Comparison of ENCODE assay signal across 11 mouse cellular contexts in genomic region chr8:128267261-128267660, GRCm38 (mm10).
DNase-seq lines count a peak whose midpoint lies in the region; ATAC-seq and TF ChIP-seq lines count a peak whose summit lies in the region.
"Had no signal": no experiment of that assay in that cellular context is flagged by ENCODE, and none has a peak within 500 bp of the region (broad histone marks: within the 10 kb centered on the region; RNA-seq: fewer than 3 reads in every experiment).

No protein-coding gene starts in this region.

- peaks cover 9% of the 10 kb centered on the region for H3K4me1 ChIP-seq in intestine, embryonic 16.5 days (ENCODE audit: control insufficient read depth, insufficient read depth, low read length)
- H3K4me1 ChIP-seq in intestine, postnatal 0 days (replicated peaks; ENCODE audit: control insufficient read depth, insufficient read depth, low read length) = no peaks in the 10 kb centered on the region; the same call in none of the 2 replicates

- no peak overlapping the region for H3K4me2 ChIP-seq in intestine, embryonic 16.5 days (ENCODE audit: low read depth, low read length)
- H3K4me2 ChIP-seq in intestine, postnatal 0 days (replicated peaks; ENCODE audit: low read depth) = no peak overlapping the region
- H3K4me2 ChIP-seq: forebrain, embryonic 12.5 days; neural tube, embryonic 12.5 days had no signal

- WGBS in intestine, embryonic 16.5 days = 46% methylated on average over 4 of the region's 4 CpGs
- WGBS in intestine, postnatal 0 days = 47% methylated on average over 4 of the region's 4 CpGs

- H3K27me3 ChIP-seq in intestine, embryonic 16.5 days (replicated peaks; ENCODE audit: control insufficient read depth, insufficient read depth, low read length) = no peaks in the 10 kb centered on the region
- no peaks in the 10 kb centered on the region for H3K27me3 ChIP-seq in intestine, postnatal 0 days (replicated peaks; ENCODE audit: control insufficient read depth, insufficient read depth, low read length)
- H3K27me3 ChIP-seq: forebrain, embryonic 12.5 days; neural tube, embryonic 12.5 days had no signal

- H3K36me3 ChIP-seq in intestine, embryonic 16.5 days (ENCODE audit: control insufficient read depth, insufficient read depth, low read length) = no peaks in the 10 kb centered on the region
- H3K36me3 ChIP-seq in intestine, postnatal 0 days (ENCODE audit: control insufficient read depth, insufficient read depth) = no peaks in the 10 kb centered on the region
- H3K36me3 ChIP-seq: forebrain, embryonic 12.5 days; neural tube, embryonic 12.5 days had no signal

- H3K9me3 ChIP-seq in intestine, embryonic 16.5 days (ENCODE audit: control insufficient read depth, low read length) = no peaks in the 10 kb centered on the region
- H3K9me3 ChIP-seq in intestine, postnatal 0 days (ENCODE audit: control insufficient read depth) = no peaks in the 10 kb centered on the region
- H3K9me3 ChIP-seq: forebrain, embryonic 12.5 days; neural tube, embryonic 12.5 days had no signal

- H3K9ac ChIP-seq in intestine, embryonic 16.5 days (ENCODE audit: low read depth, low read length) = no peak overlapping the region
- H3K9ac ChIP-seq in intestine, postnatal 0 days (ENCODE audit: low read depth, low read length) = no peak overlapping the region
- H3K9ac ChIP-seq: forebrain, embryonic 12.5 days; neural tube, embryonic 12.5 days had no signal

- H3K27ac ChIP-seq in intestine, embryonic 16.5 days (ENCODE audit: low read length) = peak overlapping the region; percentile 45; the same call in 1 of the 2 replicates
- no peak overlapping the region for H3K27ac ChIP-seq in intestine, postnatal 0 days (ENCODE audit: low read depth, low read length)
- H3K27ac ChIP-seq: forebrain, embryonic 12.5 days; neural tube, embryonic 12.5 days had no signal

- DNase-seq in embryo, embryonic 9.5 days (ENCODE audit: extremely low spot score) = peak; percentile 24
- DNase-seq in induced T-regulatory cell, adult 2 months (ENCODE audit: low read depth) = peak; percentile 3
- DNase-seq in lung, postnatal 36 days = peak; percentile 25
- DNase-seq in cerebellum, postnatal 36 days = no peak
- no peak for DNase-seq in urinary bladder, adult 18-20 months (ENCODE audit: low spot score in 2 of 2)
- DNase-seq in ovary, postnatal 14 days (ENCODE audit: low spot score) = no peak
- DNase-seq: thymus, adult 18-20 months had no signal

- no peak overlapping the region for H3K4me3 ChIP-seq in intestine, embryonic 16.5 days (ENCODE audit: low read length)
- no peak overlapping the region for H3K4me3 ChIP-seq in intestine, postnatal 0 days (ENCODE audit: low read depth, low read length)
- H3K4me3 ChIP-seq: forebrain, embryonic 12.5 days; neural tube, embryonic 12.5 days had no signal

- no peak for TF ChIP-seq CTCF in intestine, postnatal 0 days (IDR thresholded peaks at IDR 0.05; ENCODE audit: low read depth)

- peak; percentile 29; the same call in 1 of the 2 replicates for ATAC-seq in intestine, embryonic 16.5 days
- no peak for ATAC-seq in intestine, postnatal 0 days

Comparison
In these comparisons a context has a peak if more than half of its experiments do, and no peak if none do; other contexts are left out.
1. DNase-seq: peak in embryo, embryonic 9.5 days (single experiment), induced T-regulatory cell, adult 2 months (single experiment) and lung, postnatal 36 days (single experiment); none in cerebellum, postnatal 36 days (0 of 2), urinary bladder, adult 18-20 months (0 of 2) and ovary, postnatal 14 days (single experiment).